Comparison of ENCODE assay signal across 10 mouse cellular contexts in the genomic region with DNA sequence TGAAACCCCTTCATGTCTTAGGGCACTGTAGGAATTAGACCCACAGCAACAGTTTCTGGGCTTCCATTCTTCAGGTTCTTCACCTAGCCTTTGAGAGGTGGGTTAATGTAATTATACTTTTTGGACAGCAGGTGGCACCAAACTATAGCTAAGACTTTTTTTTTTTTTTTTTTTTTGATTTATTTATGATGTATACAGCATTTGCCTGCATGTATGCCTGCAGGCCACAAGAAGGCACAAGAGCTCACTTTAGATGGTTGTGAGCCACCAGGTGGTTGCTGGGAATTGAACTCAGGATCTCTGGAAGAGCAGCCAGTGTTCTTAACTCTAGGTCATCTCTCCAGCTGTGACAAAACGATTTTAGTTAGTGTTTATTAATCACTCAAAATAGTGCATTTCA. TPM values are rescaled to one million over a fixed set of nuclear protein-coding genes. Genes with fewer than 3 reads are reported as not detected.
DNase-seq lines count a peak whose midpoint lies in the region; ATAC-seq and TF ChIP-seq lines count a peak whose summit lies in the region.
"Had no signal": no experiment of that assay in that cellular context is flagged by ENCODE, and none has a peak within 500 bp of the region (broad histone marks: within the 10 kb centered on the region; RNA-seq: fewer than 3 reads in every experiment).

No protein-coding gene starts in this region.

- H3K36me3 ChIP-seq in hindbrain, embryonic 14.5 days (replicated peaks; ENCODE audit: control insufficient read depth, insufficient read depth) = no peaks in the 10 kb centered on the region
- H3K36me3 ChIP-seq in hindbrain, embryonic 16.5 days (ENCODE audit: control insufficient read depth, insufficient read depth, low read length) = no peaks in the 10 kb centered on the region
- no peaks in the 10 kb centered on the region for H3K36me3 ChIP-seq in ES-E14 (ENCODE audit: control insufficient read depth, insufficient read depth, low read length, poor library complexity, severe bottlenecking)

- H3K4me2 ChIP-seq in hindbrain, embryonic 14.5 days (replicated peaks) = no peak overlapping the region
- H3K4me2 ChIP-seq in hindbrain, embryonic 16.5 days (ENCODE audit: low read length) = no peak overlapping the region

- no peak overlapping the region for H3K4me3 ChIP-seq in hindbrain, embryonic 14.5 days (replicated peaks; ENCODE audit: low read length)
- no peak overlapping the region for H3K4me3 ChIP-seq in hindbrain, embryonic 16.5 days (ENCODE audit: low read length)
- no peak overlapping the region for H3K4me3 ChIP-seq in ES-E14 (ENCODE audit: insufficient read depth in 1 of 2, low read depth in 1 of 2, low read length in 2 of 2, poor library complexity in 1 of 2, severe bottlenecking in 1 of 2)

- 75% methylated on average over 1 of the region's 1 CpGs for WGBS in hindbrain, embryonic 14.5 days
- 87% methylated on average over 1 of the region's 1 CpGs for WGBS in hindbrain, embryonic 16.5 days

- no peaks in the 10 kb centered on the region for H3K27me3 ChIP-seq in hindbrain, embryonic 14.5 days (ENCODE audit: control insufficient read depth, insufficient read depth, low read length)
- H3K27me3 ChIP-seq in hindbrain, embryonic 16.5 days (replicated peaks; ENCODE audit: control insufficient read depth, insufficient read depth, low read length) = no peaks in the 10 kb centered on the region

- ATAC-seq in hindbrain, embryonic 14.5 days (ENCODE audit: low FRiP score) = no peak
- no peak for ATAC-seq in hindbrain, embryonic 16.5 days
- ATAC-seq in erythroblast, adult 5-6 weeks (replicated peaks; ENCODE audit: low FRiP score, poor library complexity, severe bottlenecking) = 0 out of 2 replicates have a peak, but pooled peaks have one; percentile 51

- H3K4me1 ChIP-seq in hindbrain, embryonic 14.5 days (replicated peaks; ENCODE audit: control insufficient read depth, insufficient read depth, low read length) = no peaks in the 10 kb centered on the region
- H3K4me1 ChIP-seq in hindbrain, embryonic 16.5 days (ENCODE audit: control insufficient read depth, insufficient read depth, low read depth, low read length) = no peaks in the 10 kb centered on the region
- no peaks in the 10 kb centered on the region for H3K4me1 ChIP-seq in ES-E14 (ENCODE audit: control insufficient read depth in 2 of 2, insufficient read depth in 2 of 2, low read length in 2 of 2, poor library complexity in 1 of 2)

- no peak overlapping the region for H3K27ac ChIP-seq in hindbrain, embryonic 14.5 days
- H3K27ac ChIP-seq in hindbrain, embryonic 16.5 days (ENCODE audit: low read depth, low read length) = no peak overlapping the region
- H3K27ac ChIP-seq in ES-E14 (ENCODE audit: insufficient read depth, low read depth, low read length, poor library complexity, severe bottlenecking) = no peak overlapping the region

- DNase-seq in hindbrain, embryonic 14.5 days (ENCODE audit: low spot score) = peak; percentile 73
- DNase-seq in 3134 (ENCODE audit: extremely low read depth, insufficient read length, low spot score) = peak; percentile 15
- DNase-seq in ES-E14 (ENCODE audit: low read depth, low spot score) = peak; percentile 36
- no peak for DNase-seq in urinary bladder, adult 2 months (ENCODE audit: low spot score)
- DNase-seq in Muller cell, postnatal 12 days (ENCODE audit: inconsistent ontology term) = no peak
- no peak for DNase-seq in urinary bladder, postnatal 36 days (ENCODE audit: low spot score in 2 of 2)

- H3K9ac ChIP-seq in hindbrain, embryonic 14.5 days = no peak overlapping the region
- H3K9ac ChIP-seq in hindbrain, embryonic 16.5 days (ENCODE audit: low read depth, low read length) = no peak overlapping the region
- H3K9ac ChIP-seq in ES-E14 (ENCODE audit: insufficient read depth, low read depth, low read length, poor library complexity, severe bottlenecking) = no peak overlapping the region

- H3K9me3 ChIP-seq in hindbrain, embryonic 14.5 days (ENCODE audit: control insufficient read depth, low read length) = no peaks in the 10 kb centered on the region
- no peaks in the 10 kb centered on the region for H3K9me3 ChIP-seq in hindbrain, embryonic 16.5 days (ENCODE audit: control insufficient read depth, low read length)
- no peaks in the 10 kb centered on the region for H3K9me3 ChIP-seq in ES-E14 (ENCODE audit: control insufficient read depth, insufficient read depth, low read depth, low read length)

- in situ Hi-C loops in ES-E14 (cut with MboI; ENCODE audit: low sequenced_read_pairs in 2 of 2, unreplicated experiment in 2 of 2) = no loop called here

TF ChIP-seq in ES-E14, 5 proteins besides CTCF, POLR2A, EP300 and RAD21:
- TF ChIP-seq ZC3H11A (IDR thresholded peaks at IDR 0.05; ENCODE audit: borderline replicate concordance, low read depth, low read length) (no peak), ZNF384 (IDR thresholded peaks at IDR 0.05; ENCODE audit: low read depth, low read length) (peak; percentile 99)

RNA-seq across cellular contexts. Expression of gene Krt25, which starts 11.9 kb away (rescaled TPM):
- 0.75 and 0.81 TPM in 2 replicates for polyA plus RNA-seq in hindbrain, embryonic 14.5 days (2014; fragmentation: Nextera tagmentation; extraction: Ambion mirVana)
- 0.67 and 1.4 TPM in 2 replicates for polyA plus RNA-seq in hindbrain, embryonic 16.5 days (2015; fragmentation: Nextera tagmentation; extraction: Ambion mirVana)
- total RNA-seq in ES-E14 (2012; rRNA removed) = not detected in 2 replicates
- total RNA-seq in erythroblast, adult 5-6 weeks (2015; ENCODE audit: low replicate concordance) = not detected in 2 replicates
- total RNA-seq in erythroblast, adult 5-6 weeks (2017; ENCODE audit: low replicate concordance) = not detected in 2 replicates
- not detected in 2 replicates for polyA plus RNA-seq in urinary bladder, adult 2 months (2012; rRNA removed)
- polyA plus RNA-seq: heart, embryonic 14.5 days; liver, embryonic 16.5 days had no signal

RNA-seq across cellular contexts. Expression of gene Krt24, which starts 25.8 kb away (rescaled TPM):
- not detected in 2 replicates for polyA plus RNA-seq in hindbrain, embryonic 14.5 days (2014; fragmentation: Nextera tagmentation; extraction: Ambion mirVana)
- 0.08 TPM in 1 of 2 replicates, not detected in the other for polyA plus RNA-seq in hindbrain, embryonic 16.5 days (2015; fragmentation: Nextera tagmentation; extraction: Ambion mirVana)
- not detected in 2 replicates for total RNA-seq in ES-E14 (2012; rRNA removed)
- not detected in 2 replicates for total RNA-seq in erythroblast, adult 5-6 weeks (2015; ENCODE audit: low replicate concordance)
- total RNA-seq in erythroblast, adult 5-6 weeks (2017; ENCODE audit: low replicate concordance) = not detected in 2 replicates
- polyA plus RNA-seq in urinary bladder, adult 2 months (2012; rRNA removed) = not detected in 2 replicates
- polyA plus RNA-seq: heart, embryonic 14.5 days; liver, embryonic 16.5 days had no signal

RNA-seq across cellular contexts. Expression of gene Krt26, which starts 26.9 kb away (rescaled TPM):
- 0.26 TPM in 1 of 2 replicates, not detected in the other for polyA plus RNA-seq in hindbrain, embryonic 14.5 days (2014; fragmentation: Nextera tagmentation; extraction: Ambion mirVana)
- 0.37 and 0.41 TPM in 2 replicates for polyA plus RNA-seq in hindbrain, embryonic 16.5 days (2015; fragmentation: Nextera tagmentation; extraction: Ambion mirVana)
- total RNA-seq in ES-E14 (2012; rRNA removed) = not detected in 2 replicates
- not detected in 2 replicates for total RNA-seq in erythroblast, adult 5-6 weeks (2015; ENCODE audit: low replicate concordance)
- not detected in 2 replicates for total RNA-seq in erythroblast, adult 5-6 weeks (2017; ENCODE audit: low replicate concordance)
- not detected in 2 replicates for polyA plus RNA-seq in urinary bladder, adult 2 months (2012; rRNA removed)
- polyA plus RNA-seq: heart, embryonic 14.5 days; liver, embryonic 16.5 days had no signal

RNA-seq across cellular contexts. Expression of gene Krt27, which starts 40.0 kb away (rescaled TPM):
- polyA plus RNA-seq in hindbrain, embryonic 14.5 days (2014; fragmentation: Nextera tagmentation; extraction: Ambion mirVana) = 0.13 TPM in 1 of 2 replicates, not detected in the other
- 0.10 and 0.41 TPM in 2 replicates for polyA plus RNA-seq in hindbrain, embryonic 16.5 days (2015; fragmentation: Nextera tagmentation; extraction: Ambion mirVana)
- total RNA-seq in ES-E14 (2012; rRNA removed) = 0.13 TPM in 1 of 2 replicates, not detected in the other
- not detected in 2 replicates for total RNA-seq in erythroblast, adult 5-6 weeks (2015; ENCODE audit: low replicate concordance)
- total RNA-seq in erythroblast, adult 5-6 weeks (2017; ENCODE audit: low replicate concordance) = not detected in 2 replicates
- not detected in 2 replicates for polyA plus RNA-seq in urinary bladder, adult 2 months (2012; rRNA removed)
- polyA plus RNA-seq: heart, embryonic 14.5 days; liver, embryonic 16.5 days had no signal

Comparison
In these comparisons a context has a peak if more than half of its experiments do, and no peak if none do; other contexts are left out.
1. DNase-seq: peak in hindbrain, embryonic 14.5 days (single experiment), 3134 (single experiment) and ES-E14 (single experiment); none in urinary bladder, adult 2 months (single experiment), Muller cell, postnatal 12 days (single experiment) and urinary bladder, postnatal 36 days (0 of 2).